Mouse (Mus musculus): ENCODE measurements around the gene Cybrd1.

- TF ChIP-seq CTCF (IDR thresholded peaks at IDR 0.05; ENCODE audit: low read depth, low read length) = no peak
- TF ChIP-seq POLR2A (IDR thresholded peaks at IDR 0.05; ENCODE audit: extremely low read depth, insufficient read depth, low read length) = no peak
Observed at GRCm38 (mm10) chr2:71083454-71084193, 34.1 kb upstream of the Cybrd1 start.

Measured in liver, adult 2 months (tissue).